Mouse (Mus musculus): ENCODE measurements around the gene Gm10272. TPM values are rescaled to one million over a fixed set of nuclear protein-coding genes. Genes with fewer than 3 reads are reported as not detected.
"Not testable (repeated sequence)": the region's sequence is repeated elsewhere in the genome, so short reads cannot be mapped to it uniquely, and the experiment has no call there.

Gene Gm10272
- polyA plus RNA-seq, 1 experiment from 2014 or later, result not detected

DNA sequence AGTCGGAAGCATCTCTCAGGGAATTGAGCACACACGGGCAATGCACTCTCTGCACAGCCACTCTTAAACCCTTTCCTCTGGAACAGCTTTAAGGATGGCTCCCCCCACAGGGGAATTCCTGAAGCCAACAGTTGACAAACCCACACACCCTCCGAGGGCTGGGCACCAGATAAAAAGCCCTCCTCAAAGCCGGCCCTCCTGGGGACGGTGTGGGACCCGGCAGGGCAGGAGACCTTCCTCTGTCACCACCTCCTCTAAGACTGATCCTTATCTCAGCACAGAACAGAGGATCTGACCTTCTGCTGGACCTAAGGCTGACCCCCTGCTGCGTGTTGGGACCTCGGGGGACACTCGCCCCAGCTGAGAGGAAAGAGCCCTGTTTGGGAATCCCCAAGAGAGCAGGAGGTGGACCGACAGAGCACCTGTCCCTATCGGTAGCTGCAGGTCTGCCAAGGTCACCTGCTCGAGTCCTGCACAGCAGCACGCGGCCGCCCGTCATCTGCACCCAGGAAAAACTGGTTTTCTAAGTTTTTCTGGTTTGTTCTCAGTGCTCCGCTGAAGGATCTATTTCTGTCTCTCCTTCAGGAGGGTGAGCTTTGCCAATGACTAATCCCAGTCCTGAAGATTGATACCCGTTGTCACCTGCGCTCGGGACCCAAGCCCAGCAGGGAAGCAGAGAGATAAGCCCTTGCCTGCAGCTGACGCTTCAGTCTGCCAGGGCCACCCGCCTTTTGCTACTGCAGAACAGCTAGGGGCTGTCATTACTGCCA lies 20.3 kb upstream of the Gm10272 start, which contains the start of gene Tspear:
Gene Tspear (plus strand): TSS at position 675 of the 770 bp plus-strand sequence.
- no peak for ATAC-seq (ENCODE audit: low FRiP score)
- Histone ChIP-seq H3K36me3 (no peaks in the 10 kb centered on the region), H3K9ac (replicated peaks) (no peak within 1 kb of the TSS), H3K4me3 (replicated peaks) (no peak within 1 kb of the TSS), H3K4me1 (peaks cover 25% of the 10 kb centered on the region), H3K27ac (replicated peaks) (no peak within 1 kb of the TSS), H3K9me3 (replicated peaks) (no peaks in the 10 kb centered on the region), H3K27me3 (replicated peaks) (peaks cover 31% of the 10 kb centered on the region), H3K4me2 (no peak within 1 kb of the TSS)
- whole genome bisulfite sequencing, result 11% methylated on average over 22 of the region's 22 CpGs

DNA sequence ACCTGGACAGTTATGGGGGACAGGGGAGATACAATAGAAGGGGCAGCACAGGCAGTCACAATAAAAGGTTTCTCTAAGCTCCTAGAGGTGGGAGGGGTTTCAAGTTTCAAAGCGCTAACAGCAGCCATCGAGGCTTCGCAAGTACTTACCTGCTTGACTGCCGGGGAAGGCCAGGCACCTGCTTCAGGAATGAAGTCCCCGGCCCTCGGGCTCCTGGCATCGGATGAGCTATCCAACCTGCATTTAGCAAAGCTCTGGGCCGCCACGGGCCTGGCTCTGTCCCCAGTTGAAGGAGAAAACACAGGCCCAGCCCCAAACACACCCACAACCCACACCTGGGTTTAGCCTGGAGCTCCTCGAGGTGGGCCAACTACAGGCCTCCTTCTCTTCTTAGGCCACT lies 19.4 kb upstream of the Gm10272 start:
- no peak overlapping the region for H3K4me2 ChIP-seq
- H3K4me1 ChIP-seq, result peaks cover 25% of the 10 kb centered on the region
- H3K27me3 ChIP-seq (replicated peaks), result peaks cover 31% of the 10 kb centered on the region
- no peaks in the 10 kb centered on the region for H3K36me3 ChIP-seq
- WGBS, result 26% methylated on average over 10 of the region's 10 CpGs
- H3K4me3 ChIP-seq (replicated peaks), result no peak overlapping the region
- H3K9ac ChIP-seq (replicated peaks), result no peak overlapping the region
- no peak overlapping the region for H3K27ac ChIP-seq (replicated peaks)
- ATAC-seq (ENCODE audit: low FRiP score), result no peak
- no peaks in the 10 kb centered on the region for H3K9me3 ChIP-seq (replicated peaks)

DNA sequence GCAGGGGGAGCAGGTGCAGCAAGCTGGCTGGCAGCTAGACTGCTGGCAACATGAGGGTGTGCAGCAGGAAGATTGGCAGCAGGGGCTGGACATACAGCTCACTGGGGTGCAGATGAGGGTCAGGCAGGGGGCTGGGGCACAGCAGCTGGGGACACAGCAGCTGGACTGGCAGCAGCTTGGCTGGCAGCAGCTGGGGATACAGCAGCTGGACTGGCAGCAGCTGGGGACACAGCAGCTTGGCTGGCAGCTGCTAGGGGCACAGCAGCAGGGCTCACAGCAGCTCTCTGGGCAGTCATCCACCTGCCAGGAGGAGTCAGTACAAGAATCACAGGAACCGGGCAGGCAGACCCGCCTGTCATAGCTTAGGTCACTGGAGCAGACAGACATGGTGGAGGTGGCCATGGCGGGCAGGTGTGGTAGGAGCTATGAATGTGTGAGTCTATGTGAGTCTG lies 16.0 kb upstream of the Gm10272 start, which contains the start of gene Gm19402:
Gene Gm19402 (minus strand): TSS at position 402 of the 452 bp plus-strand sequence.
- not testable (repeated sequence) for ATAC-seq (ENCODE audit: low FRiP score); H3K4me3 ChIP-seq (replicated peaks); H3K36me3 ChIP-seq; H3K4me2 ChIP-seq; H3K9ac ChIP-seq (replicated peaks); H3K27ac ChIP-seq (replicated peaks); H3K9me3 ChIP-seq (replicated peaks)
- Histone ChIP-seq H3K4me1 (peaks cover 17% of the 10 kb centered on the region), H3K27me3 (replicated peaks) (peaks cover 28% of the 10 kb centered on the region)
- 63% methylated on average over 3 of the region's 3 CpGs for WGBS

DNA sequence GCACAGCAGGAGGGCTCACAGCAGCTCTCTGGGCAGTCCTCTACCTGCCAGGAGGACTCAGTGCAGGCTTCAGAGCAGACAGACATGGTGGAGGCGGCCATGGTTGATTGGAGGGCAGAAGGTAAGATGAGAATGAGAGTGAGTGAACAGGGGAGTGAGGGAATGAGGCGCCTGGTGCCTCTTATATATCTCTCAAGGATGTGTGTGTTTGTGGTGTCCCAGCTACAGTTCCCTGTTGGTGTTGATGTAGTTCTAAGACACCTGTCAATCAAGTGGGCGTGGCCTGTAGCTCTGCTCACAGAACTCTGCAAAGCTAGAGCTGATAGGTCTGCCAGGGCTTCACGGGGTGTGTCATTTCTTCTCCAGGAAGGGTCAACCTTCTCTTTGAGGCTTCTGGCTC lies 9.3 kb upstream of the Gm10272 start, which contains the start of gene Gm9508:
Gene Gm9508 (minus strand): TSS at position 101 of the 400 bp plus-strand sequence.
- 51% methylated on average over 4 of the region's 4 CpGs for WGBS
- no peak within 1 kb of the TSS for H3K4me2 ChIP-seq
- H3K9ac ChIP-seq (replicated peaks), result no peak within 1 kb of the TSS
- no peak for ATAC-seq (ENCODE audit: low FRiP score)
- H3K36me3 ChIP-seq, result no peaks in the 10 kb centered on the region
- no peaks in the 10 kb centered on the region for H3K4me1 ChIP-seq
- no peak within 1 kb of the TSS for H3K27ac ChIP-seq (replicated peaks)
- H3K27me3 ChIP-seq (replicated peaks), result no peaks in the 10 kb centered on the region
- no peaks in the 10 kb centered on the region for H3K9me3 ChIP-seq (replicated peaks)
- no peak within 1 kb of the TSS for H3K4me3 ChIP-seq (replicated peaks)

DNA sequence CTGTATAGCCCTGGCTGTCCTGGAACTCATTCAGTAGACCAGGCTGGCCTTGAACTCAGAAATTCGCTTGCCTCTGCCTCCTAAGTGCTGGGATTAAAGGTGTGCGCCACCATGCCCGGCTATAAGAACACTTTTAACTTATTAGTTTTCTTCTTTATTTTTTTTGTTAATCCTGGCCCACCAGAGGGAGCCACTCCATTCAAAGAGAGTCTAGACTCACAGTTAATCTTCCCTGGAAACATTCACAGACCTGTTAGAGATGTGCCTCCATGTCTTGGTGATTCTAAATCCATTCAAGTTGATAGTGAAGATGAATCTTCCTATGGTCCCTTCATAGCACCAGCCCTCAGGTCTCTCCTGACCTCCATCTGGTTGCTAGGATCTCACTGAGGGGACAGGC lies 3.4 kb downstream of the Gm10272 start:
- no peak for ATAC-seq (ENCODE audit: low FRiP score)
- Histone ChIP-seq H3K36me3 (no peaks in the 10 kb centered on the region), H3K9me3 (replicated peaks) (no peaks in the 10 kb centered on the region), H3K27me3 (replicated peaks) (no peaks in the 10 kb centered on the region), H3K4me3 (replicated peaks) (no peak overlapping the region), H3K9ac (replicated peaks) (no peak overlapping the region), H3K4me2 (no peak overlapping the region), H3K4me1 (no peaks in the 10 kb centered on the region), H3K27ac (replicated peaks) (no peak overlapping the region)
- WGBS, result 86% methylated on average over 3 of the region's 3 CpGs

DNA sequence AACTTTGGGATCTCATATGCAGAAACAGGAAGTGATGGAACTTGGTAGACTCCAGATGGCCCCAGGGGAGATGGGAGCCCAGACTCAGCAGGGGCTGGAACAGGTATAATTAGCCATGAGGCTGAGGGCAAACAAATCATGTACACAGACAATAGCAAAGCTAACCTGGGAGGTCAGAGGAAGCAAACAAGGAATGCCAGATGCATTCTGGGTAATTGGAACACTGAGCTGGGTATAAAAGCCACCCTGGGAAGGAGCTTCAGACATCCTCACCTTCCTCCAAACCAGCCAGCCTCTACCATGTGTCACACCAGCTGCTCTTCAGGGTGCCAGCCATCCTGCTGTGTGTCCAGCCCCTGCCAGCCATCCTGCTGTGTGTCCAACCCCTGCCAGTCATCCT lies 4.7 kb downstream of the Gm10272 start, which contains the start of gene Gm10024:
Gene Gm10024 (plus strand): TSS at position 301 of the 400 bp plus-strand sequence.
- not testable (repeated sequence) for H3K4me1 ChIP-seq; H3K9me3 ChIP-seq (replicated peaks); H3K27me3 ChIP-seq (replicated peaks); H3K9ac ChIP-seq (replicated peaks); H3K36me3 ChIP-seq; H3K4me3 ChIP-seq (replicated peaks); ATAC-seq (ENCODE audit: low FRiP score); H3K27ac ChIP-seq (replicated peaks); H3K4me2 ChIP-seq

DNA sequence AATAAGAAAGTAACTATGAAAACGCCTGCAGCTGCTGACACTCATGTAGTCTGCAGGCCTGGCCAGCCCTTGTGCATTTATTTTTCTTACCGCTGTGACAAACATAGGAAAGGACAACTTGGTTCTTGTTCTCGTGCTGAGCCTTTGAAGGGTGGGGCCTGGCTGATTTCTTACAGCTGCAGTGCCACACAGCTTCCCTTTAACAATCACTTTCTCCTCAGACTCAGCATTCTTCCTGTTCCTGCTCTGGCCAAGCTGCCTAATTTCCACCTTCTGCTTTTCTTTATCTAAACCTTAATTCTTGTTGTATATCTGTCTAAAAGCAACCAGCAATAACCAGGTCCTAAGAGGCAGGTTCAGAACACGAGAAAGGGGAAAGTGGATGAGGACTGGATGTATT lies 7.3 kb downstream of the Gm10272 start:
- H3K36me3 ChIP-seq, result no peaks in the 10 kb centered on the region
- no peaks in the 10 kb centered on the region for H3K27me3 ChIP-seq (replicated peaks)
- no peak overlapping the region for H3K4me3 ChIP-seq (replicated peaks)
- 78% methylated on average over 4 of the region's 4 CpGs for WGBS
- H3K27ac ChIP-seq (replicated peaks), result no peak overlapping the region
- no peaks in the 10 kb centered on the region for H3K9me3 ChIP-seq (replicated peaks)
- H3K4me2 ChIP-seq, result no peak overlapping the region
- ATAC-seq (ENCODE audit: low FRiP score), result no peak
- no peak overlapping the region for H3K9ac ChIP-seq (replicated peaks)
- H3K4me1 ChIP-seq, result no peaks in the 10 kb centered on the region

DNA sequence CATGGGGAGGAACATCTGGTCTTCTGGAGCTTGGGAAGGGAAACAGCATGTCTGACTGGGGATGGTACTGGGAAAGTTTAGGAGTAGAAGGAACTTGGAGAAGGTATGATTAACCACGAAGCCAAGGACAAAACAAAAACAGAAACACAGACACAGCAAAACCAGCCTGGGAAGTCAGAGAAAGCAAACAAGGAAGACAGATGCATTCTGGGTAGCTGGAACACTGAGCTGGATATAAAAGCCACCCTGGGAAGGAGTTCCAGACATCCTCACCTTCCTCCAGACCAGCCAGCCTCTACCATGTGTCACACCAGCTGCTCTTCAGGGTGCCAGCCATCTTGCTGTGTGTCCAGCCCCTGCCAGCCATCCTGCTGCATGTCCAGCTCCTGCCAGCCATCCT lies 9.1 kb downstream of the Gm10272 start, which contains the start of gene Gm10142:
Gene Gm10142 (plus strand): TSS at position 301 of the 400 bp plus-strand sequence.
- H3K27me3 ChIP-seq (replicated peaks), result no peaks in the 10 kb centered on the region
- H3K9ac ChIP-seq (replicated peaks), result no peak within 1 kb of the TSS
- WGBS, result 86% methylated on average over 1 of the region's 1 CpGs
- no peaks in the 10 kb centered on the region for H3K36me3 ChIP-seq
- H3K4me2 ChIP-seq, result no peak within 1 kb of the TSS
- no peaks in the 10 kb centered on the region for H3K4me1 ChIP-seq
- H3K9me3 ChIP-seq (replicated peaks), result no peaks in the 10 kb centered on the region
- no peak within 1 kb of the TSS for H3K4me3 ChIP-seq (replicated peaks)
- H3K27ac ChIP-seq (replicated peaks), result no peak within 1 kb of the TSS
- no peak for ATAC-seq (ENCODE audit: low FRiP score)

DNA sequence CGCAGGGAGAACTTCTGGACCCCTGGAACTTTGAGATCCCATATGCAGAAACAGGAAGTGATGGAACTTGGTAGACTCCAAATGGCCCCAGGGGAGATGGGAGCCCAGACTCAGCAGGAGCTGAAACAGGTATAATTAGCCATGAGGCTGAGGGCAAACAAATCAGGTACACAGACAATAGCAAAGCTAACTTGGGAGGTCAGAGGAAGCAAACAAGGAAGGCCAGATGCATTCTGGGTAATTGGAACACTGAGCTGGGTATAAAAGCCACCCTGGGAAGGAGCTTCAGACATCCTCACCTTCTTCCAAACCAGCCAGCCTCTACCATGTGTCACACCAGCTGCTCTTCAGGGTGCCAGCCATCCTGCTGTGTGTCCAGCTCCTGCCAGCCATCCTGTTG lies 13.9 kb downstream of the Gm10272 start, which contains the start of gene Krtap12-1:
Gene Krtap12-1 (plus strand): TSS at position 301 of the 400 bp plus-strand sequence.
- not testable (repeated sequence) for H3K36me3 ChIP-seq; H3K9ac ChIP-seq (replicated peaks); H3K4me1 ChIP-seq; H3K4me3 ChIP-seq (replicated peaks); H3K27me3 ChIP-seq (replicated peaks); ATAC-seq (ENCODE audit: low FRiP score); H3K4me2 ChIP-seq; H3K9me3 ChIP-seq (replicated peaks); H3K27ac ChIP-seq (replicated peaks)
- 83% methylated on average over 1 of the region's 1 CpGs for WGBS

DNA sequence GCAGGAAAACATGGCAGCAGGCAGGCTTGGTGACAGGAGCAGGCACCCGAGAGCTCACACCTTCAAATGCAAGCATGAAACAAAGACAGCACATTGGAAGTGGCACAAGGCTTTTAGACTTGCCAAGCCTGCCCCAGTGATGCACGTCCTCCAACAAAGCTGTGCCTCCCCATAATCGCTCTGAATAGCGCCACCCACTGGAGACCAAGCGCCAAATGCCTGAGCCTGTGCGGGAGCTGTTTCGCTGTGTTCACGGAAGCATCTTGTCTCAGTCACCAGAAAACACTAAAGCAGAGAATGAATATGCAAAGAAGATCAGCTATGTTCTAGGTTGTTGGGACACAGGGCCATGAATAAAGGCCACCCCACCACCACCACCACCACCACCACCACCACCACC lies 18.4 kb downstream of the Gm10272 start:
- no peak overlapping the region for H3K27ac ChIP-seq (replicated peaks)
- no peaks in the 10 kb centered on the region for H3K4me1 ChIP-seq
- no peak for ATAC-seq (ENCODE audit: low FRiP score)
- H3K36me3 ChIP-seq, result no peaks in the 10 kb centered on the region
- no peak overlapping the region for H3K4me2 ChIP-seq
- no peak overlapping the region for H3K4me3 ChIP-seq (replicated peaks)
- 79% methylated on average over 8 of the region's 8 CpGs for WGBS
- H3K9ac ChIP-seq (replicated peaks), result no peak overlapping the region
- no peaks in the 10 kb centered on the region for H3K27me3 ChIP-seq (replicated peaks)
- no peaks in the 10 kb centered on the region for H3K9me3 ChIP-seq (replicated peaks)

DNA sequence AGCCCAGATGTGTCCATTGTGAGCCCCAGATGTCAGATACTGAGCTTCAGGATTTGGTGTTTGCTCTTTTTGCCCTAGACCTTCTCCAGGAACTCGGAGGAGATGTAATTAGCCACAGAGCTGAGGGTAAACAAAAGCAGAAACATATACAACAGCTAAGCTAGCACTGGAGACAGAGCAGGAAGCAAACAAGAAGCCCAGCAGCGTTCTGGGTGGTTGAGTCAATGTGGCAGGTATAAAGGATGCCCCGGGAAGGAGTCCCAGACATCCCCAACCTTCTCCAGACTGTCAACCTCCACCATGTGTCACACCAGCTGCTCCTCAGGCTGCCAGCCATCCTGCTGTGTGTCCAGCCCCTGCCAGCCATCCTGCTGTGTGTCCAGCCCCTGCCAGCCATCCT lies 19.8 kb downstream of the Gm10272 start, which contains the start of gene Gm10100:
Gene Gm10100 (plus strand): TSS at position 301 of the 400 bp plus-strand sequence.
- Histone ChIP-seq H3K36me3 (no peaks in the 10 kb centered on the region), H3K4me1 (no peaks in the 10 kb centered on the region), H3K27ac (replicated peaks) (no peak within 1 kb of the TSS), H3K27me3 (replicated peaks) (no peaks in the 10 kb centered on the region), H3K9ac (replicated peaks) (no peak within 1 kb of the TSS), H3K4me3 (replicated peaks) (no peak within 1 kb of the TSS), H3K9me3 (replicated peaks) (no peaks in the 10 kb centered on the region), H3K4me2 (no peak within 1 kb of the TSS)
- 51% methylated on average over 3 of the region's 3 CpGs for WGBS
- ATAC-seq (ENCODE audit: low FRiP score), result no peak

DNA sequence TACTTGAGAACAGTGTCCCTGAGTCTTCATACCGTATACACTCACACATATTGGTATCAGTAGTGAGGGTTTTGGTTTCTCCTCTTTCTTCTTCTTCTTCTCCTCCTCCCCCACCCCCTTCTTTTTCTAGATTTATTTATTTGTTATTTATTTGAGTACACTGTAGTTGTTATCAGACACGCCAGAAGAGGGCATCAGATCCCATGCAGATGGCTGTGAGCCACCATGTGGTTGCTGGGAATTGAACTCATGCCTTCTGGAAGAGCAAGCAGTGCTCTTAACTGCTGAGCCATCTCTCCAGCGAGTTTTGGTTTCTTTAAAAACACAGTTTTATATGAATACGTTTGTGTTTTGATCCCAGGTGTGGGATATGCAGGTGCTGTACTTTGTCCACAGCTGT lies 21.9 kb downstream of the Gm10272 start:
- no peak overlapping the region for H3K9ac ChIP-seq (replicated peaks)
- H3K4me1 ChIP-seq, result no peaks in the 10 kb centered on the region
- H3K4me2 ChIP-seq, result no peak overlapping the region
- no peaks in the 10 kb centered on the region for H3K36me3 ChIP-seq
- H3K9me3 ChIP-seq (replicated peaks), result no peaks in the 10 kb centered on the region
- WGBS, result 73% methylated on average over 4 of the region's 4 CpGs
- ATAC-seq (ENCODE audit: low FRiP score), result no peak
- no peak overlapping the region for H3K27ac ChIP-seq (replicated peaks)
- no peak overlapping the region for H3K4me3 ChIP-seq (replicated peaks)
- no peaks in the 10 kb centered on the region for H3K27me3 ChIP-seq (replicated peaks)

All from neural tube, embryonic 15.5 days (tissue).